Mouse (Mus musculus): ENCODE measurements at regions not wholly inside any gene's neighbourhood (a gene's known extent, or its start where the extent isn't known, plus 50 kb on each side); places are given as distances from the start of the nearest gene placed in this dataset.

DNA sequence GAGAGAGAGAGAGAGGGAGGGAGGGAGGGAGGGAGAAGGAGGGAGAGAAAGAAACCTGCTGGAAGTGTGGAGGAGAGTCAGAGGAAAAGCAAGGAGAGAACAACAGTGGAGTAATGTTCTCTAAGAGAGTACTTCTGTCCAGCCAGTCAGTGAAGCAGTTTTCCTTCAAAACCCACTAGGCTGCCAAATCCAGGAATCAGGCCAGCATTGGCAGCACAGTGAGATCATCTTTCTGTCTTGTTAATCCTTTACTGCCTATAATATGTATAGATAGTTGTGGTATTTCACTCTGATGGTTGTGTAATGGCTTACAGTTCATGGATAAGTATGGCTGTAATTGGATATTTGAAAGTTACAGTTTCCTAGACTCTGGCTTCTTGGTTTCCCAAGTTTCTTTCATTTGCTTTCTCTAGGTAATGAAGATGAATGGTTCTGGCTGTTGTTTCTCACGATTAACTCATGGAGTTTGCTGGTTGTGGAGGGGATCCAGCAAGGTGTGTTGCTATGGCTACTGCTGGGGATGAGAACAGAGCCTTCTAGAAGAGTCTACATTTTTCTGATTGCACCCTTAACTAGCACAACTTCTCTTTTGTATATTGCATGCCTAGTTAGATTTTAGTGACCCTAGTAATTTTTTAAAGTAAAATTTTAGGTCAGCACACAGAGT lies 296.7 kb downstream of the Tbc1d1 start:
- TF ChIP-seq POLR2A (IDR thresholded peaks at IDR 0.05; ENCODE audit: insufficient read depth, low read length) (no peak), CTCF (IDR thresholded peaks at IDR 0.05; ENCODE audit: low read depth, low read length) (no peak), EP300 (IDR thresholded peaks at IDR 0.05; ENCODE audit: insufficient read depth, low read depth, low read length) (no peak)
- H3K9me3 ChIP-seq (replicated peaks; ENCODE audit: control insufficient read depth, insufficient read depth, low read length, poor library complexity, severe bottlenecking): no peaks in the 10 kb centered on the region

DNA sequence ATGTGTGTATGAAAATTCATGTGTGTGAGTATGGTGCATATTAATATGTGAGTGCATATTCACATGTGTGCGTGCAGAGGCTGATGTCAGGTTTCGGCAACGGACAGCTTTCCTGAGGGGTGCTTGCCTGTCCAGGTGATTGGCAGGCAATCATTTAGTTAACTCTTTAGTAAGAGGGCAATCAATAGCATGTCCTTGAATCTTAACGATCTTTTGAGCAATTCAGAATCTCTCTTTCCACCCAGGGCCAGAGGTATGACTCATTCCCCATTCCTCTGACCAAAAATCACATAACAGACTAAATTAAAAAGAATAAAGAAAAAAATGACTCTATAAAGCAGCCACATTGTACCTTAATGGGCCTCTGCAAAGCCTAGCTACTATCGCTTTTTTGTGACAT lies 303.7 kb downstream of the Tbc1d1 start:
- no peaks in the 10 kb centered on the region for H3K36me3 ChIP-seq (ENCODE audit: control insufficient read depth, insufficient read depth, low read length, poor library complexity, severe bottlenecking)
- no peaks in the 10 kb centered on the region for H3K27me3 ChIP-seq (ENCODE audit: control insufficient read depth, insufficient read depth, low read length, poor library complexity, severe bottlenecking)
- TF ChIP-seq CTCF (IDR thresholded peaks at IDR 0.05; ENCODE audit: low read depth, low read length): no peak
- TF ChIP-seq EP300 (IDR thresholded peaks at IDR 0.05; ENCODE audit: insufficient read depth, low read depth, low read length): no peak
- TF ChIP-seq POLR2A (IDR thresholded peaks at IDR 0.05; ENCODE audit: insufficient read depth, low read length): no peak

More for the DNA sequence above, 296.7 kb downstream of the Tbc1d1 start:
- H3K27ac ChIP-seq (ENCODE audit: insufficient read depth, low read length): no peak overlapping the region
- H3K9ac ChIP-seq (ENCODE audit: low read depth, poor library complexity, severe bottlenecking): no peak overlapping the region
- no peaks in the 10 kb centered on the region for H3K4me1 ChIP-seq (ENCODE audit: control insufficient read depth, insufficient read depth, low read length)
- no peak overlapping the region for H3K4me3 ChIP-seq (ENCODE audit: low read depth, low read length)
- H3K27me3 ChIP-seq (ENCODE audit: control insufficient read depth, insufficient read depth, low read length, poor library complexity, severe bottlenecking): no peaks in the 10 kb centered on the region
- no peaks in the 10 kb centered on the region for H3K36me3 ChIP-seq (ENCODE audit: control insufficient read depth, insufficient read depth, low read length, poor library complexity, severe bottlenecking)

DNA sequence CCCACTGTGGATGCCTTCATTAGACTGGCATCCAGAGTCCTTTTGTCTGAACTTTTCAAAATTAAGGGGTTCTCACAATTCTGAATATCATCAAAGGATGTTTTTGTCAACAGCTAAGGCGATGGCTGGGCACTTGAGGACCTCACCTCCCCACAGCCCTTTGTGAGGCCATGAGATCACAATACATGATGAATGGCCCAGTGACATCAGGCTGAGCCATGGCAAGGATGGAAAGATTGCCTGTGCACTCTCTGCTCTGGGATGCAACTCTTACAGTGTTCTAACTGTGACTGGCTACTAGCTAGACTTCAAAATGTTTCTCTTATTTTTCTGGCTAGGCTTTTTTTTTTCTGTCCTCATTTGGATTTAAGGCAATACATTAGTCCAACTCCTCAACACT lies 304.8 kb downstream of the Tbc1d1 start:
- no peak for TF ChIP-seq POLR2A (IDR thresholded peaks at IDR 0.05; ENCODE audit: insufficient read depth, low read length)
- TF ChIP-seq CTCF (IDR thresholded peaks at IDR 0.05; ENCODE audit: low read depth, low read length): no peak
- TF ChIP-seq EP300 (IDR thresholded peaks at IDR 0.05; ENCODE audit: insufficient read depth, low read depth, low read length): no peak
- Histone ChIP-seq H3K4me3 (ENCODE audit: low read depth, low read length) (no peak overlapping the region), H3K9ac (ENCODE audit: low read depth, poor library complexity, severe bottlenecking) (no peak overlapping the region), H3K27ac (ENCODE audit: insufficient read depth, low read length) (no peak overlapping the region), H3K27me3 (ENCODE audit: control insufficient read depth, insufficient read depth, low read length, poor library complexity, severe bottlenecking) (no peaks in the 10 kb centered on the region), H3K9me3 (replicated peaks; ENCODE audit: control insufficient read depth, insufficient read depth, low read length, poor library complexity, severe bottlenecking) (no peaks in the 10 kb centered on the region), H3K36me3 (ENCODE audit: control insufficient read depth, insufficient read depth, low read length, poor library complexity, severe bottlenecking) (no peaks in the 10 kb centered on the region), H3K4me1 (ENCODE audit: control insufficient read depth, insufficient read depth, low read length) (no peaks in the 10 kb centered on the region)

More for the DNA sequence above, 303.7 kb downstream of the Tbc1d1 start:
- H3K9ac ChIP-seq (ENCODE audit: low read depth, poor library complexity, severe bottlenecking): no peak overlapping the region
- H3K4me1 ChIP-seq (ENCODE audit: control insufficient read depth, insufficient read depth, low read length): no peaks in the 10 kb centered on the region
- no peak overlapping the region for H3K4me3 ChIP-seq (ENCODE audit: low read depth, low read length)
- no peaks in the 10 kb centered on the region for H3K9me3 ChIP-seq (replicated peaks; ENCODE audit: control insufficient read depth, insufficient read depth, low read length, poor library complexity, severe bottlenecking)
- H3K27ac ChIP-seq (ENCODE audit: insufficient read depth, low read length): no peak overlapping the region

DNA sequence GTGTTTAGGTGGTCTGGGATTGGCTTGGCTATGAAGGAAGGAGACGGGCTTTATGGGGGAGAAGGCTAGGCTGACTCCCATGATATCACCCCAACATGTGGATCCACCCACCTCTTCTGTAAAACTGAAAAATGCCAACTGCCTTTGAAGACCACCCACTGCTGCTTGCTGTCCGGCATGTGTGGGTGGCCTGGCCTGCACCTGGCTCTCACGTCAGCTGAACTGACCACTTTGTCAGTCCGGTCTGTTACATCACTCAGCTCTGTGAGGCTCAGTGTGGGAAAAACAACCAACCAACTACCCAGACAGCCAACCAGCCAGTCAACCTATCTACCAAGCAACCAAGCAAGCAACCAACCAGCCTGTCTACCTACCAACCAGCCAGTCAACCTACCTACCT lies 305.5 kb downstream of the Tbc1d1 start:
- no peak overlapping the region for H3K27ac ChIP-seq (ENCODE audit: insufficient read depth, low read length)
- TF ChIP-seq CTCF (IDR thresholded peaks at IDR 0.05; ENCODE audit: low read depth, low read length) (no peak), EP300 (IDR thresholded peaks at IDR 0.05; ENCODE audit: insufficient read depth, low read depth, low read length) (no peak), POLR2A (IDR thresholded peaks at IDR 0.05; ENCODE audit: insufficient read depth, low read length) (no peak)

DNA sequence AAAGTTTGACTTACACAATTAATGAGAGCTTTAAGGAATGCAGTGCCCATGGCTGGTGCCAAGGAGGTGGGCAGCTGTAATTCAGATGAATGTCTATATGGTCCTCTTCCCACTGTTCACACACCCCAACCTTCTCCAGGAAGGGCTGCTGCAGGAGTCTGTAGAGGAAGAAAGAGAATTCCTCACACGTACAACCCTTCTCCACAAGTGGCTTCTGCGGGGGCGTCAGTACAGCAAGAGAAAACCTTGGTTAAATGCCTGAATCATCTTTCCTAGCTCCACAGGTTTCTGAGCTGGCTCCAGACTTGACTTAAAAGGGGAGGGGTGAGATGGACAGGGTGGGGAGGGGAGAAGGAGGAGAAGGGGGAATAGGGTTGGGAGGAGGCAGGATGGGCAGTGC lies 306.3 kb downstream of the Tbc1d1 start:
- Histone ChIP-seq H3K27me3 (ENCODE audit: control insufficient read depth, insufficient read depth, low read length, poor library complexity, severe bottlenecking) (no peaks in the 10 kb centered on the region), H3K4me1 (ENCODE audit: control insufficient read depth, insufficient read depth, low read length) (no peaks in the 10 kb centered on the region), H3K9me3 (replicated peaks; ENCODE audit: control insufficient read depth, insufficient read depth, low read length, poor library complexity, severe bottlenecking) (no peaks in the 10 kb centered on the region), H3K27ac (ENCODE audit: insufficient read depth, low read length) (no peak overlapping the region), H3K9ac (ENCODE audit: low read depth, poor library complexity, severe bottlenecking) (no peak overlapping the region), H3K36me3 (ENCODE audit: control insufficient read depth, insufficient read depth, low read length, poor library complexity, severe bottlenecking) (no peaks in the 10 kb centered on the region), H3K4me3 (ENCODE audit: low read depth, low read length) (no peak overlapping the region)
- no peak for TF ChIP-seq POLR2A (IDR thresholded peaks at IDR 0.05; ENCODE audit: insufficient read depth, low read length)
- TF ChIP-seq CTCF (IDR thresholded peaks at IDR 0.05; ENCODE audit: low read depth, low read length): no peak
- TF ChIP-seq EP300 (IDR thresholded peaks at IDR 0.05; ENCODE audit: insufficient read depth, low read depth, low read length): no peak

More for the DNA sequence above, 305.5 kb downstream of the Tbc1d1 start:
- H3K36me3 ChIP-seq (ENCODE audit: control insufficient read depth, insufficient read depth, low read length, poor library complexity, severe bottlenecking): no peaks in the 10 kb centered on the region
- H3K9ac ChIP-seq (ENCODE audit: low read depth, poor library complexity, severe bottlenecking): no peak overlapping the region
- H3K9me3 ChIP-seq (replicated peaks; ENCODE audit: control insufficient read depth, insufficient read depth, low read length, poor library complexity, severe bottlenecking): no peaks in the 10 kb centered on the region
- no peaks in the 10 kb centered on the region for H3K27me3 ChIP-seq (ENCODE audit: control insufficient read depth, insufficient read depth, low read length, poor library complexity, severe bottlenecking)
- H3K4me3 ChIP-seq (ENCODE audit: low read depth, low read length): no peak overlapping the region
- H3K4me1 ChIP-seq (ENCODE audit: control insufficient read depth, insufficient read depth, low read length): no peaks in the 10 kb centered on the region

DNA sequence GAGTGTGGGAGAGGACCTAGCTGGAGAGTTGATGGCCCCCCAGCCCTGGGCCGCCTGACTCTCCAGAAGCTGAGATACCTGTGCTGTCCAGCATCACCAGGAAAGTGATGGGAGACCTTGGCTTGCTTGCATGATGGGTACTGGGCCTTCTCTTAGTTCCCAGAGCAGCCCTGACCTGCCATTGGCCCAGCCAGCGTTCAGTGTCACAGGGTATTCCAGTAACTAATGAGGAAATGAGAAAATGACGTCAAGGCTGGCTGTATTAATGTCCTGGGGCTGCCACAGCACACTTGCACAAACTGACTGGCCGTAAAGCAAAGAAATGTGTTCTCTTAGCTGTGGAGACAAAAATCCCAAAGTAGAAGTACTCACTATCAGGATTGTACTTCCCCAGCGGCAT lies 307.5 kb downstream of the Tbc1d1 start:
- H3K27me3 ChIP-seq (ENCODE audit: control insufficient read depth, insufficient read depth, low read length, poor library complexity, severe bottlenecking): no peaks in the 10 kb centered on the region
- no peak overlapping the region for H3K27ac ChIP-seq (ENCODE audit: insufficient read depth, low read length)
- H3K9ac ChIP-seq (ENCODE audit: low read depth, poor library complexity, severe bottlenecking): no peak overlapping the region
- no peaks in the 10 kb centered on the region for H3K4me1 ChIP-seq (ENCODE audit: control insufficient read depth, insufficient read depth, low read length)
- H3K36me3 ChIP-seq (ENCODE audit: control insufficient read depth, insufficient read depth, low read length, poor library complexity, severe bottlenecking): no peaks in the 10 kb centered on the region
- H3K4me3 ChIP-seq (ENCODE audit: low read depth, low read length): no peak overlapping the region
- TF ChIP-seq CTCF (IDR thresholded peaks at IDR 0.05; ENCODE audit: low read depth, low read length): no peak
- H3K9me3 ChIP-seq (replicated peaks; ENCODE audit: control insufficient read depth, insufficient read depth, low read length, poor library complexity, severe bottlenecking): no peaks in the 10 kb centered on the region

Data from ES-Bruce4 (cell line).